Mouse (Mus musculus) heart, embryonic 12.5 days (tissue): ENCODE data around the gene Golga5. TPM values are rescaled to one million over a fixed set of nuclear protein-coding genes. Genes with fewer than 3 reads are reported as not detected.
"Not testable (repeated sequence)": the region's sequence is repeated elsewhere in the genome, so short reads cannot be mapped to it uniquely, and the experiment has no call there.

Source experiments
- ATAC-seq: fragments of 200-750 bp; cut with Nextera tagmentation; 2 replicates; pipeline ENCODE4 v1.8.0; 2017; ENCODE audit warnings: moderate TSS enrichment, moderate library complexity; ENCODE audit not compliant: insufficient number of reproducible peaks, low FRiP score
- H3K27ac ChIP-seq: fragments of 300-500 bp; sonication (generic); 2 replicates; pipeline ENCODE4 v1.5.1; 2016; ENCODE audit warnings: mild to moderate bottlenecking, moderate library complexity; ENCODE audit not compliant: poor library complexity, severe bottlenecking
- H3K27me3 ChIP-seq: fragments of 300-500 bp; sonication (generic); replicated peaks from 2 replicates; pipeline ENCODE4 v1.6.1; 2016; ENCODE audit warnings: mild to moderate bottlenecking, moderate library complexity
- H3K36me3 ChIP-seq: fragments of 300-500 bp; sonication (generic); 2 replicates; pipeline ENCODE4 v1.6.1; 2016; ENCODE audit warnings: mild to moderate bottlenecking, moderate library complexity
- H3K4me1 ChIP-seq: fragments of 300-500 bp; sonication (generic); replicated peaks from 2 replicates; pipeline ENCODE4 v1.6.1; 2016; ENCODE audit warnings: mild to moderate bottlenecking
- H3K4me2 ChIP-seq: fragments of 300-500 bp; sonication (generic); 2 replicates; pipeline ENCODE4 v1.6.1; 2016; ENCODE audit warnings: mild to moderate bottlenecking, moderate library complexity
- H3K4me3 ChIP-seq: fragments of 300-500 bp; sonication (generic); 2 replicates; pipeline ENCODE4 v1.5.1; 2016; ENCODE audit warnings: mild to moderate bottlenecking
- H3K9ac ChIP-seq: fragments of 300-500 bp; sonication (generic); 2 replicates; pipeline ENCODE4 v1.6.1; 2016; ENCODE audit warnings: mild to moderate bottlenecking, moderate library complexity
- H3K9me3 ChIP-seq: fragments of 300-500 bp; sonication (generic); replicated peaks from 2 replicates; pipeline ENCODE4 v1.6.1; 2016; ENCODE audit warnings: mild to moderate bottlenecking, moderate library complexity
- WGBS: fragments of 180-500 bp; shearing (Covaris S2); methylation state at CpG from one replicate; pipeline ENCODE4 v1.1.7; 2016; 5-methylcytosine and 5-hydroxymethylcytosine counted together
- polyA plus RNA-seq: library from polyadenylated mRNA; unstranded; fragments of >200 nt; fragmentation: Nextera tagmentation; extraction: Ambion mirVana; gene quantifications from 2 replicates; pipeline ENCODE4 v1.2.1, GENCODE M21; 2016

The Golga5 gene
- polyA plus RNA-seq, 1 experiment from 2014 or later: 29.0 TPM

GRCm38 (mm10) chr12:102484946-102485345 lies 16.0 kb downstream of the Golga5 start:
- no peak for ATAC-seq
- Histone ChIP-seq H3K9ac (no peak overlapping the region), H3K27me3 (no peaks in the 10 kb centered on the region), H3K4me2 (no peak overlapping the region), H3K4me1 (no peaks in the 10 kb centered on the region), H3K9me3 (no peaks in the 10 kb centered on the region), H3K27ac (no peak overlapping the region), H3K36me3 (peaks cover 79% of the 10 kb centered on the region), H3K4me3 (no peak overlapping the region)
- 58% methylated on average over 3 of the region's 3 CpGs for WGBS

- 84% methylated on average over 5 of the region's 5 CpGs for WGBS
- Histone ChIP-seq H3K4me3 (no peak overlapping the region), H3K9me3 (no peaks in the 10 kb centered on the region), H3K27me3 (no peaks in the 10 kb centered on the region), H3K4me2 (no peak overlapping the region), H3K27ac (no peak overlapping the region), H3K36me3 (peaks cover 81% of the 10 kb centered on the region), H3K4me1 (no peaks in the 10 kb centered on the region), H3K9ac (no peak overlapping the region)
- ATAC-seq: no peak
Observed at GRCm38 (mm10) chr12:102491911-102492310, 23.0 kb downstream of the Golga5 start.

GRCm38 (mm10) chr12:102495754-102496153 lies 26.8 kb downstream of the Golga5 start:
- H3K4me3 ChIP-seq, H3K9me3 ChIP-seq, H3K4me2 ChIP-seq, H3K9ac ChIP-seq, H3K27ac ChIP-seq, H3K27me3 ChIP-seq, H3K4me1 ChIP-seq, ATAC-seq: not testable (repeated sequence)
- H3K36me3 ChIP-seq: peaks cover 76% of the 10 kb centered on the region
- WGBS: 81% methylated on average over 6 of the region's 6 CpGs

- 71% methylated on average over 2 of the region's 2 CpGs for WGBS
- Histone ChIP-seq H3K9me3 (no peaks in the 10 kb centered on the region), H3K9ac (no peak overlapping the region), H3K27ac (no peak overlapping the region), H3K4me1 (peaks cover 8% of the 10 kb centered on the region; the same call in 1 of the 2 replicates), H3K4me3 (no peak overlapping the region), H3K27me3 (no peaks in the 10 kb centered on the region), H3K4me2 (no peak overlapping the region), H3K36me3 (peaks cover 57% of the 10 kb centered on the region)
- no peak for ATAC-seq
Observed at GRCm38 (mm10) chr12:102497905-102498304, 29.0 kb downstream of the Golga5 start.

GRCm38 (mm10) chr12:102498726-102499125 lies 29.8 kb downstream of the Golga5 start:
- 0 out of 2 replicates have a peak overlapping the region, but pooled peaks have one; percentile 2 for H3K4me2 ChIP-seq
- no peaks in the 10 kb centered on the region for H3K27me3 ChIP-seq
- peak overlapping the region; percentile 30; the same call in 1 of the 2 replicates for H3K27ac ChIP-seq
- H3K9ac ChIP-seq: no peak overlapping the region
- H3K36me3 ChIP-seq: peaks cover 50% of the 10 kb centered on the region
- H3K9me3 ChIP-seq: no peaks in the 10 kb centered on the region
- WGBS: 68% methylated on average over 8 of the region's 8 CpGs
- H3K4me3 ChIP-seq: no peak overlapping the region
- no peak for ATAC-seq
- peaks cover 8% of the 10 kb centered on the region; the same call in 1 of the 2 replicates for H3K4me1 ChIP-seq

GRCm38 (mm10) chr12:102499210-102499609 lies 30.3 kb downstream of the Golga5 start:
- Histone ChIP-seq H3K9me3 (no peaks in the 10 kb centered on the region), H3K36me3 (peaks cover 45% of the 10 kb centered on the region), H3K4me2 (no peak overlapping the region), H3K9ac (no peak overlapping the region), H3K27ac (no peak overlapping the region), H3K4me1 (peaks cover 8% of the 10 kb centered on the region; the same call in 1 of the 2 replicates), H3K4me3 (no peak overlapping the region), H3K27me3 (no peaks in the 10 kb centered on the region)
- ATAC-seq: no peak
- WGBS: 86% methylated on average over 5 of the region's 5 CpGs

GRCm38 (mm10) chr12:102499723-102500122 lies 30.8 kb downstream of the Golga5 start:
- Histone ChIP-seq H3K9ac (no peak overlapping the region), H3K27ac (no peak overlapping the region), H3K36me3 (peaks cover 43% of the 10 kb centered on the region), H3K4me1 (peaks cover 8% of the 10 kb centered on the region; the same call in 1 of the 2 replicates), H3K9me3 (no peaks in the 10 kb centered on the region), H3K27me3 (no peaks in the 10 kb centered on the region), H3K4me3 (no peak overlapping the region), H3K4me2 (no peak overlapping the region)
- 42% methylated on average over 4 of the region's 4 CpGs for WGBS
- ATAC-seq: no peak

GRCm38 (mm10) chr12:102501038-102501437 lies 32.1 kb downstream of the Golga5 start:
- no peak for ATAC-seq
- H3K4me2 ChIP-seq: no peak overlapping the region
- H3K9me3 ChIP-seq: no peaks in the 10 kb centered on the region
- H3K4me1 ChIP-seq: peaks cover 8% of the 10 kb centered on the region; the same call in 1 of the 2 replicates
- no peak overlapping the region for H3K27ac ChIP-seq
- H3K27me3 ChIP-seq: no peaks in the 10 kb centered on the region
- H3K36me3 ChIP-seq: peaks cover 33% of the 10 kb centered on the region
- 82% methylated on average over 2 of the region's 2 CpGs for WGBS
- no peak overlapping the region for H3K9ac ChIP-seq
- H3K4me3 ChIP-seq: no peak overlapping the region

GRCm38 (mm10) chr12:102501848-102502595 lies 33.1 kb downstream of the Golga5 start:
- no peak overlapping the region for H3K4me2 ChIP-seq
- no peak overlapping the region for H3K4me3 ChIP-seq
- WGBS: 50% methylated on average over 8 of the region's 8 CpGs
- no peak overlapping the region for H3K9ac ChIP-seq
- peaks cover 23% of the 10 kb centered on the region for H3K36me3 ChIP-seq
- H3K27ac ChIP-seq: no peak overlapping the region
- no peaks in the 10 kb centered on the region for H3K27me3 ChIP-seq
- H3K4me1 ChIP-seq: peaks cover 8% of the 10 kb centered on the region; the same call in 1 of the 2 replicates
- no peaks in the 10 kb centered on the region for H3K9me3 ChIP-seq
- no peak for ATAC-seq

GRCm38 (mm10) chr12:102505131-102505713 lies 36.3 kb downstream of the Golga5 start:
- H3K9ac ChIP-seq: no peak overlapping the region
- 62% methylated on average over 9 of the region's 9 CpGs for WGBS
- no peaks in the 10 kb centered on the region for H3K9me3 ChIP-seq
- no peak overlapping the region for H3K4me2 ChIP-seq
- no peaks in the 10 kb centered on the region for H3K27me3 ChIP-seq
- no peak for ATAC-seq
- H3K4me3 ChIP-seq: no peak overlapping the region
- H3K4me1 ChIP-seq: peaks cover 8% of the 10 kb centered on the region; the same call in 1 of the 2 replicates
- no peak overlapping the region for H3K27ac ChIP-seq
- no peaks in the 10 kb centered on the region for H3K36me3 ChIP-seq

GRCm38 (mm10) chr12:102505949-102506348 lies 37.0 kb downstream of the Golga5 start:
- no peaks in the 10 kb centered on the region for H3K9me3 ChIP-seq
- H3K4me1 ChIP-seq: peaks cover 8% of the 10 kb centered on the region; the same call in 1 of the 2 replicates
- no peaks in the 10 kb centered on the region for H3K27me3 ChIP-seq
- no peaks in the 10 kb centered on the region for H3K36me3 ChIP-seq
- 84% methylated on average over 7 of the region's 7 CpGs for WGBS
- H3K27ac ChIP-seq: no peak overlapping the region
- ATAC-seq: no peak
- no peak overlapping the region for H3K4me3 ChIP-seq
- no peak overlapping the region for H3K4me2 ChIP-seq
- H3K9ac ChIP-seq: no peak overlapping the region
